Mouse (Mus musculus) limb, embryonic 10.5 days (tissue): Measurements from ENCODE around the gene Ccdc158. TPM values are rescaled to one million over a fixed set of nuclear protein-coding genes. Genes with fewer than 3 reads are reported as not detected.

Experiments used
- DNase-seq: peaks from one replicate; pipeline ENCODE4 v3.0.0-alpha.2; 2017; ENCODE audit warnings: low spot score
- H3K27ac ChIP-seq: fragments of 300-500 bp; sonication (generic); 2 replicates; pipeline ENCODE4 v1.5.1; 2016; ENCODE audit warnings: mild to moderate bottlenecking
- H3K27me3 ChIP-seq: fragments of 300-500 bp; sonication (generic); 2 replicates; pipeline ENCODE4 v1.6.1; 2016; ENCODE audit warnings: low read depth, mild to moderate bottlenecking; ENCODE audit not compliant: poor library complexity, severe bottlenecking
- H3K36me3 ChIP-seq: fragments of 300-500 bp; sonication (generic); 2 replicates; pipeline ENCODE4 v1.6.1; 2016; ENCODE audit warnings: mild to moderate bottlenecking, moderate library complexity
- H3K4me1 ChIP-seq: fragments of 300-500 bp; sonication (generic); 2 replicates; pipeline ENCODE4 v1.6.1; 2016
- H3K4me3 ChIP-seq: fragments of 300-500 bp; sonication (generic); 2 replicates; pipeline ENCODE4 v1.5.1; 2016; ENCODE audit warnings: mild to moderate bottlenecking, moderate library complexity
- H3K9me3 ChIP-seq: fragments of 300-500 bp; sonication (generic); replicated peaks from 2 replicates; pipeline ENCODE4 v1.6.1; 2016; ENCODE audit warnings: mild to moderate bottlenecking
- WGBS: fragments of 180-500 bp; shearing (Covaris S2); methylation state at CpG from one replicate; pipeline ENCODE4 v1.1.7; 2016; 5-methylcytosine and 5-hydroxymethylcytosine counted together
- polyA plus RNA-seq: library from polyadenylated mRNA; unstranded; fragments of >200 nt; fragmentation: Nextera tagmentation; extraction: Ambion mirVana; gene quantifications from 2 replicates; pipeline ENCODE4 v1.2.1, GENCODE M21; 2016

The Ccdc158 gene
- polyA plus RNA-seq, 1 experiment from 2014 or later = 0.45 TPM

- H3K4me1 ChIP-seq = peaks cover 11% of the 10 kb centered on the region
- DNase-seq = no peak
- H3K4me3 ChIP-seq = no peak overlapping the region
- H3K27ac ChIP-seq = no peak overlapping the region
- H3K36me3 ChIP-seq = no peaks in the 10 kb centered on the region
- 92% methylated on average over 5 of the region's 5 CpGs for WGBS
- H3K9me3 ChIP-seq = no peaks in the 10 kb centered on the region
- H3K27me3 ChIP-seq = peaks cover 5% of the 10 kb centered on the region; the same call in 1 of the 2 replicates
These were observed 67.4 kb downstream of the Ccdc158 start for GRCm38 (mm10) chr5:92607492-92608229.

GRCm38 (mm10) chr5:92604452-92605247 is 70.4 kb downstream of the Ccdc158 start:
- H3K27ac ChIP-seq = no peak overlapping the region
- H3K9me3 ChIP-seq = no peaks in the 10 kb centered on the region
- peaks cover 11% of the 10 kb centered on the region; the same call in 1 of the 2 replicates for H3K27me3 ChIP-seq
- no peak overlapping the region for H3K4me3 ChIP-seq
- H3K4me1 ChIP-seq = peaks cover 11% of the 10 kb centered on the region
- no peak for DNase-seq
- 86% methylated on average over 10 of the region's 10 CpGs for WGBS
- no peaks in the 10 kb centered on the region for H3K36me3 ChIP-seq

- Histone ChIP-seq H3K4me3 (peak within 1 kb of the TSS; percentile 71), H3K27ac (peak within 1 kb of the TSS; percentile 87), H3K36me3 (no peaks in the 10 kb centered on the region), H3K9me3 (no peaks in the 10 kb centered on the region), H3K27me3 (peaks cover 11% of the 10 kb centered on the region; the same call in 1 of the 2 replicates), H3K4me1 (peaks cover 11% of the 10 kb centered on the region)
- DNase-seq = peak; percentile 91
- under 1% methylated on average over 69 of the region's 69 CpGs for WGBS
These were observed 72.1 kb downstream of the Ccdc158 start, which contains the start of gene Stbd1 for GRCm38 (mm10) chr5:92602691-92603690. Gene Stbd1, plus strand, starts transcription at chr5:92603041.

- H3K27me3 ChIP-seq = peaks cover 11% of the 10 kb centered on the region; the same call in 1 of the 2 replicates
- peaks cover 9% of the 10 kb centered on the region for H3K4me1 ChIP-seq
- H3K4me3 ChIP-seq = no peak overlapping the region
- DNase-seq = no peak
- no peak overlapping the region for H3K27ac ChIP-seq
- 89% methylated on average over 10 of the region's 10 CpGs for WGBS
- H3K9me3 ChIP-seq = no peaks in the 10 kb centered on the region
- H3K36me3 ChIP-seq = no peaks in the 10 kb centered on the region
These were observed 76.0 kb downstream of the Ccdc158 start for GRCm38 (mm10) chr5:92599030-92599429.

- Histone ChIP-seq H3K9me3 (no peaks in the 10 kb centered on the region), H3K4me1 (no peaks in the 10 kb centered on the region), H3K27ac (no peak overlapping the region), H3K4me3 (no peak overlapping the region), H3K27me3 (peaks cover 6% of the 10 kb centered on the region; the same call in 1 of the 2 replicates), H3K36me3 (no peaks in the 10 kb centered on the region)
- WGBS = 91% methylated on average over 8 of the region's 8 CpGs
- DNase-seq = no peak
These were observed 78.2 kb downstream of the Ccdc158 start for GRCm38 (mm10) chr5:92596865-92597264.

GRCm38 (mm10) chr5:92595026-92595425 is 80.0 kb downstream of the Ccdc158 start:
- DNase-seq = no peak
- Histone ChIP-seq H3K27ac (no peak overlapping the region), H3K36me3 (no peaks in the 10 kb centered on the region), H3K9me3 (no peaks in the 10 kb centered on the region), H3K27me3 (no peaks in the 10 kb centered on the region), H3K4me3 (no peak overlapping the region), H3K4me1 (no peaks in the 10 kb centered on the region)
- WGBS = 84% methylated on average over 5 of the region's 5 CpGs

GRCm38 (mm10) chr5:92585932-92586331 is 89.1 kb downstream of the Ccdc158 start:
- H3K9me3 ChIP-seq = no peaks in the 10 kb centered on the region
- WGBS = 45% methylated on average over 10 of the region's 10 CpGs
- H3K4me1 ChIP-seq = no peaks in the 10 kb centered on the region; the same call in 1 of the 2 replicates
- no peaks in the 10 kb centered on the region for H3K27me3 ChIP-seq
- no peak overlapping the region for H3K27ac ChIP-seq
- DNase-seq = no peak
- H3K4me3 ChIP-seq = no peak overlapping the region
- H3K36me3 ChIP-seq = no peaks in the 10 kb centered on the region

GRCm38 (mm10) chr5:92579559-92579958 is 95.5 kb downstream of the Ccdc158 start:
- WGBS = 89% methylated on average over 14 of the region's 14 CpGs

GRCm38 (mm10) chr5:92571232-92571631 is 103.8 kb downstream of the Ccdc158 start:
- no peaks in the 10 kb centered on the region for H3K36me3 ChIP-seq
- 87% methylated on average over 4 of the region's 4 CpGs for WGBS
- no peaks in the 10 kb centered on the region for H3K4me1 ChIP-seq
- H3K9me3 ChIP-seq = no peaks in the 10 kb centered on the region
- no peak overlapping the region for H3K27ac ChIP-seq
- H3K27me3 ChIP-seq = no peaks in the 10 kb centered on the region
- no peak for DNase-seq
- no peak overlapping the region for H3K4me3 ChIP-seq

More at GRCm38 (mm10) chr5:92579559-92579958, 95.5 kb downstream of the Ccdc158 start:
- Histone ChIP-seq H3K4me1 (no peaks in the 10 kb centered on the region), H3K36me3 (no peaks in the 10 kb centered on the region), H3K9me3 (no peaks in the 10 kb centered on the region), H3K27me3 (no peaks in the 10 kb centered on the region), H3K4me3 (no peak overlapping the region), H3K27ac (no peak overlapping the region)
- no peak for DNase-seq

- Histone ChIP-seq H3K27ac (0 out of 2 replicates have a peak overlapping the region, but pooled peaks have one; percentile 16), H3K9me3 (no peaks in the 10 kb centered on the region), H3K36me3 (no peaks in the 10 kb centered on the region), H3K4me1 (peaks cover 18% of the 10 kb centered on the region), H3K27me3 (no peaks in the 10 kb centered on the region), H3K4me3 (no peak overlapping the region)
- no peak for DNase-seq
- WGBS = 84% methylated on average over 13 of the region's 13 CpGs
These were observed 113.1 kb downstream of the Ccdc158 start for GRCm38 (mm10) chr5:92562002-92562401.

GRCm38 (mm10) chr5:92560201-92560600 is 114.9 kb downstream of the Ccdc158 start:
- H3K4me3 ChIP-seq = no peak overlapping the region
- WGBS = 90% methylated on average over 2 of the region's 2 CpGs

More at GRCm38 (mm10) chr5:92560201-92560600, 114.9 kb downstream of the Ccdc158 start:
- H3K27ac ChIP-seq = no peak overlapping the region
- H3K27me3 ChIP-seq = no peaks in the 10 kb centered on the region
- no peaks in the 10 kb centered on the region for H3K36me3 ChIP-seq
- H3K4me1 ChIP-seq = peaks cover 18% of the 10 kb centered on the region
- DNase-seq = no peak
- H3K9me3 ChIP-seq = no peaks in the 10 kb centered on the region
